Mouse (Mus musculus) adrenal gland, postnatal 4 days (tissue): Measurements from ENCODE around the gene Tinagl1. TPM values are rescaled to one million over a fixed set of nuclear protein-coding genes. Genes with fewer than 3 reads are reported as not detected.

Experiments
- DNase-seq, 2 experiments: peaks; one replicate each; pipeline ENCODE4 v3.0.0; 2021 to 2022; ENCODE audit warnings: low spot score in 2 of 2, mixed read lengths in 2 of 2
- long read RNA-seq, 2 experiments: library from polyadenylated mRNA; stranded (forward); transcript quantifications; one replicate each; pipeline ENCODE4 v2.0.0; 2021
- total RNA-seq, 2 experiments: library from RNA; stranded (reverse); gene quantifications; 2 replicates each; pipeline ENCODE4 v1.2.3; 2021

The Tinagl1 gene
- 10 to 100 TPM; 70.0 to 74.0 TPM for total RNA-seq
- long read RNA-seq, experiment 1, transcript Tinagl1-203 (12 exons, 1,952 nt): major isoform, 70 of 118 reads
- long read RNA-seq, experiment 1, partial matches to known transcripts: 24 of 118 reads
- long read RNA-seq, experiment 1, other reads (novel, unspliced or antisense): 22 of 118 reads
- long read RNA-seq, experiment 2, transcript Tinagl1-203 (12 exons, 1,952 nt): major isoform, 131 of 192 reads
- long read RNA-seq, experiment 2, partial matches to known transcripts: 36 of 192 reads
- long read RNA-seq, experiment 2, other reads (novel, unspliced or antisense): 22 of 192 reads

DNA sequence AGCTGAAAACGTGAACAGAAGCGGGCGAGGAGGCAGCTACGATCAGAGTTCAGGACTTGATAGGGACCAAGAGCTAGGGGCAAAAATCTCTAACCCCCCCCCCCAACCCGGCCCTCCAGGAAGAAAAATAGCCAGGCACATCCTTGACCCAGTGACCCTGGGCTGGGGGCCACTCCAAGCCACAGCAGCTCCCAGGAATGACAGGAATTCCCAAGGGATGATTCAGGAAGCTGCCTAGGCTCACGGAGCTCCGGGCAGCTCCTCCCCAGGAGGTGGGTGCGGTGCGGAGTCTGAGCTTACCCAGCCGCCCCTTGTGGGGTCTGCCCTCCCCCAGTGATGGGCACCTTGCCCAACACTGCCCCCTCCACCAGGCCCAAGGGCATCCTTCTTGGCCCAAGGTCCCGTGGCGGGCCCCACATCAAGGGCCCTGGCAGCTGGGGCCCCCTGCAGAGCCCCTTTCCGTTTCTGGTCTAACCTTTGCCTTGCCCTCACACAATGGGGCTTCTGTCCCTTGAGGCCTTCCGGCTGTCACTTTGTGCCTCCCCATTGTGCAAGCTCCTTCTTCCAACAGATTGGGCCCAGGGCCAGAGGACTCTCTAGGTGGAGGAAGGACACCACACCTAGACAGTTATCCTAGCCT lies at the start of gene Tinagl1:
TSS of gene Tinagl1 (minus strand) at position 51 of the 640 bp plus-strand sequence.
- DNase-seq: no peak

DNA sequence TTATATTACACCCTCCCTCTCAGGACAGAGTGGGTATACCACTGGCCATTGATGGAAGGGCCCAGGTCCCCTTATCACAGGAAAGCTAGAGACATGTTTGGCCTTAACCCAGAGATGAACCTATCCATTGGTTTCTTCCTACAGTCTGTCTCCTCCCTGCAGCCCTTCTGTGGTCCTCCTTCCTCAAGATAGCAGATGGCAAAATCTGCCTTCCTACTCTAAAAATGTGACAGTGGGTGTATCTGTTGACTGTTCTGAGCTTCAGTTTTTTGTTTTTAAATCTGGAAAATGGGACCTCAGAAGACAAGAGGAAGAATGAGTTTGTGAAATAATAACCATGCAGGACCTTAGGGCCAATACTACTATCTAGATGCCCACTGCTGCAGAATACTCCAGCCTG lies 49.1 kb upstream of the Tinagl1 start:
- no peak for DNase-seq

DNA sequence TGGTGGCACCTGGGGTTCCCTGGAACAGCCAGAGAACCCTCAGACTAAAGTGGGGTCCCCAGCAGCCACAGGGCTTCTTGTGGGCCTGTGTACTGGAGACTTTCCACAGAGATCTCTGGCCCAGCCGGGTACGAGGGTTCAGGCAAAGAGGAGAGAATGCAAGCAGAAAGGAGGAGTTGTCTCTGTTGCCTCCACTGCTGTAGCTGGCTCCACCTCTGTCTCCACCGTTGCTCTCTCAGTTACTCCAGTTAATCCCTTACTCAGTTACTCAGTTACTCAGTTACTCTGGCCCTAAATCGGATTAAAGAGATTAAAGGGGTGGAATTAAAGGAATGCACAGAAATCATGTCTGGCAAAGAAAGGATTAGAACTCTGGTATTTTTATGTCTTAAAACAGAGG lies 47.3 kb upstream of the Tinagl1 start, which contains the start of gene Gm853:
TSS of gene Gm853 (minus strand) at position 223 of the 400 bp plus-strand sequence.
- DNase-seq: no peak

DNA sequence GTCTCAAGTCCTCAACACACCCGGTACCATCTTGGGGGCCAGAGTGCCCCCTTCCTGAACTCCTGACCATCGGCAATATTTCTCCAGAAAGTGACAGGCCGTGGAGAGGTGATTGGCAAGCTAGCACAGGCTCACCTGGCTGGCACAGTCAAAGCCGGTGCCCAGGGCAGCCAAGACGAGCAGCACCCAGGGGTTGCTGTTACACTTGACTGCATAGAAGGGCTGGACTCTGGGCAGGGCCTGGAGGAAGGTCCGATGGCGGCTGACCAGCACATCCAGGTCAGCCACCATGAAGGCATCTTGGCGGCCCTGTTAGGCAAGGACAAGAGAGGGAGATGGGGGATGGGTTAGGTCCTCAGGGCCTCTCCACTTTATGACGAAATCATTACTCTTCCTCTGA lies 45.3 kb upstream of the Tinagl1 start:
- DNase-seq: no peak

DNA sequence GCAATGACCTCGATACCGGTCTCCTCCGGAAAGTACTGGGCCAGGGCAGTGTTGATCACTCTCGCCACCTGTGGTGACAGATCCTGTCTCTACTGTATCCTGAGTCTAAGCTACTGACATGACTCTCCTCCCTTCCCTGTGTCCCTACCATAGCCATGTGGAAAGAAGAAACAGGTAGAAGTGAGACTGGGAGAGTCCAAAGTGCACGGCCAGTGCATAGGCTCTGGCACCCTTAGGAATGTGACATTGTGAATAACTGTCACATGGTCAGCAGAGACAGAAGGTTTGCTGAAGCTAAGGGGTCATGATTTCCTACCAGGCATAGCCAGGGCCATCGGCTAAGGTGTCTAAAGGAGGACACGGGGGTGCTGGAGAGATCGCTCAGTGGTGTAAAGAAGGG lies 40.5 kb upstream of the Tinagl1 start:
- DNase-seq: no peak

DNA sequence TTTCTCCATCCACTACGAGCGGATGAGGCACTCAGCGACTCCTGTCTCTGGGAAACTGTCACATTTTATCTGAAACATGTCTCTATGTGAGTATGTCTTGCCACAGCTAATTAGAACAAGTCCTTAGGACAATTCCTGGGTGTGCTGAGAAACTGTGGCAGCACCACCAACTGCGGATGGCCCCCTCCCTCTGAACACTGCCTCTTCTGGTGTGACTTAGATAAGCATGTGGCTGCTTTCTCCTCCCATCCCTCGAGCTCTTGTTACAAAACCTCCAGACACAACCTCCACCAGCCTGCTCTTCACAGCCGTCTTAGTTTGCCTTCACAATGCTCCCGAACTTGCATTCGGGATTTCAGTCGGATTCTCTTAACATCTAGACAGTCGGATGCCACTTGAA lies 38.9 kb upstream of the Tinagl1 start:
- no peak for DNase-seq

DNA sequence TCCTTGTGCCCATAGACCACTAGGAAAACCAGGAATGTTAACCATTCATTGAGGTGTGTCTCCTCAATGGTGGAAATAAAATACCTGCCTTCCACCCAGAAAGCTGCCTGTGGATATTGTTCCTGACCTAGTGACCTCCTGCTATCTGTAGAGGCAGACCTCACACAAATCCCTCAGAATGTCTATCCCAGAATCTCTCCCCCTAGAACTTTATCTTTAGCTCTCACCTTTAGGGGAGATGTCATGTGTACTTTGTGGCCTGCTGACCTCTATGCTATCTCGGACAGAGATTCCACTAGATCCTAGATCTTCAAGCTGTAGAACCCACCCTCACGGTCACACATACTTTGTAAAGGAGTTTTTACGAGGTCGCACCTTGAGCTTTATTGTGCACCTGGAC lies 38.3 kb upstream of the Tinagl1 start:
- no peak for DNase-seq

DNA sequence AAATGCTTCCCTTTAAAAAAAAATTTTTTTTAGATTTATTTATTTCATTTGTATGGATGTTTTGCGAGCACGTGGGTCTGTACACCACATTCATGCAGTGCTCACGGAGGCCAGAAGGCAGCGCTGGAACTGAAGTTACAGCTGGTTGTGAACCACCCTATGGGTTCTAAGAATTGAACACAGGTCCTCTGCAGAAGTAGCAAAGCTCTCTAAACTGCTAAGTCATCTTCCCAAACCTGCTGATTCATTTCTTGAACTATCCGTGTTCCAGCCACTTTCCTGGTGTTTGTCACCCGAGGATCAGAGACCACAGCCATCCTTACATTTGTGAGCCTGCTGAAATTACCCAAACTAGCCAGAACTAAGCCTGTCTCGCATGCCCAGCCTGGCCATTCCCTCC lies 37.5 kb upstream of the Tinagl1 start:
- no peak for DNase-seq

DNA sequence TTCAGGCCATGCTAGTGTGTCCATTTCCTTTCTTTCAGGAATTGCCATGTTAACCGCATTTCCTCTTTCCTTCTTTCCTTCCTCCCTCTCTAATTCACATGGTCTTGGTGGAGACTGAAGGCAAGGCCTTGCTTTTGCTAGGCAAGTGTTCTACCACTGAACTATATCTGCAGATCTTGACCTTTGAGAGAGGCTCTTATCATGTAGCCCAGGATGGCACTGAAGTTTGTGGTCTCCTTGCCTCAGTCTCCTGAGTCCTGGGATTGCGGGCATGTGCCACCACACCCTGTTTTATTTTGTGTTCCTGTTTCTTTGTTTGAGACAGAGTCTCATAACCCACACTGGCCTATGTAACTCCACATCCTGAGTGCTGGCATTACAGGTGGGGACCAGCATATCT lies 36.9 kb upstream of the Tinagl1 start:
- DNase-seq: no peak

DNA sequence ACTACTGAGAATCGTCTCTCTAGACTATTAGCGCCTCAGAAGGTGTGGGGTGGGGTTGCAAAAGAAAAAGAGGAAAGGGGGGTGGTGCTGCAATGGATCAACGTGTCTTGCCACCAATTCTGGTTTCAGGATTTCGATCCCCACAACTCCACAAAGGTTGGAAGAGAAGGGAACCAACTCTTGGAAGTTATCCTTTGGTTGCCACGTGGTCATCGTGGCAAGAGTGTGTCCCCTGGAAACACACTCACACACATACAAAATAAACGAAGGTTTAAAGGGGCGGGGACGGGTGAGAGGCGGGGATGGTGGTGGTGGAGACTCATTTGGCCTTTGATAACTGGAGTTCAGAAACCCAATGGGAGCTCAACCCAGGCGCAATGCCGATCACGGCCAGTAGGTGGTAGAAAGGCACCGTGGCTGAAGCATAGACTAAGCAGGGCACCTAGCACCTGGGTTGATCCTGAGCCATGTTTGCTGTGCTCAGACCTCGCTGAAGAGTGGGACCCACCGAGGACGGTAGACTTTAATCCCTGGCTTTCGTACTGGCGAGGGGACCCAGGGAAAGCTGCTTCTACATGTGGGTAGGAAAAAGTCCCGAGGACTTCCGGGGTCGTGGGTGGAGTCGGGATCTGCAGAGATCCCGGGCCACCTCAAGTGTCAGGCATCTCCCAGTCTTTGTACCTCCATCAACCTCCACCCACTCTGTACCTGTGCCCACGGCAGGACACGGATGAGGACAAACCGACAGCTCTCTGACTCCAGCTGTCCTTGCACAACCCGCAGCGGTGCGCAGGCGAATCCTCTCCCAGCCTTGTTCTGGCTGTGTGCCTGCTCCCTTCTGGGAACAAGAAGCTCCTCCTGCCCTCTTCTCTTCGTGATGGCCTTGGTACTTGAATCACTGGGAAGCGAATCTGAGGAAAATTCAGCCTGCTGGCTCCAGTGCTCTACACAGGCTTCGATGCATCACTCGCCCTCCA lies 24.1 kb upstream of the Tinagl1 start:
- DNase-seq: peak; percentile 80 to 85

DNA sequence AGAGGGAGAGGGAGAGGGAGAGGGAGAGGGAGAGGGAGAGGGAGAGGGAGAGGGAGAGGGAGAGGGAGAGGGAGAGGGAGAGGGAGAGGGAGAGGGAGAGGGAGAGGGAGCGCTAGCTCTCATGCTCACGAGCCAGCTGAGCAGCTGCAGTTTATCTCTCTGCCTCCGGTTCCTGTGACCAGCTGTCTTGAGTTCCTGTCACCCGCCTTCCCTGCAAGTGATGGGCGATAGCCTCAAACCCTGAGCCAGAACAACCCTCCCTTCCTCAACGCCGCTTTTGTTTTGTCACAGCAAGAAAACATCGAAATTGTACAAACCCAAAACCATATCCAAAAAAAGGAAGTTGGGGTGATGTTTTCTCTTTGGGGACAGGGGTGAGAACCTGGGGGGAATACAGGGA lies 21.6 kb upstream of the Tinagl1 start:
- no peak for DNase-seq

DNA sequence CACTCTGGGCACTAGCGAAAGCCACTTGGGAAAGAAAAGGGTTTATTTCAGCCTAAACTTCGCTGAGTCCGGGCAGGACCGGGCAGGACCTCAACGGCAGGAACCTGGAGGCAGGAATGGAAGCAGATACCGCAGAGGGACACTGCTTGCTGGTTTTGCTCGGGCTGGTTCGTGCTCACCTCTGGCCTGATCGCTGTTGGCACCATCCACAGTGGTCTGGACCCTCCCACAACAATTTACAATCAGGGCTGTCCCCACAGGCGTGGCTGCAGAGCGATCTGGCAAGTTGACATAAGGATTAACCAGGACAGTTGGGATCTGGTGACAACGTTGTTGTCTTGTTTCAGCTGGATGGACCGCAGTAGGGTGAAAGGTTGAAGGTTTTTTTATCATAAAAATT lies 21.0 kb upstream of the Tinagl1 start:
- no peak for DNase-seq

DNA sequence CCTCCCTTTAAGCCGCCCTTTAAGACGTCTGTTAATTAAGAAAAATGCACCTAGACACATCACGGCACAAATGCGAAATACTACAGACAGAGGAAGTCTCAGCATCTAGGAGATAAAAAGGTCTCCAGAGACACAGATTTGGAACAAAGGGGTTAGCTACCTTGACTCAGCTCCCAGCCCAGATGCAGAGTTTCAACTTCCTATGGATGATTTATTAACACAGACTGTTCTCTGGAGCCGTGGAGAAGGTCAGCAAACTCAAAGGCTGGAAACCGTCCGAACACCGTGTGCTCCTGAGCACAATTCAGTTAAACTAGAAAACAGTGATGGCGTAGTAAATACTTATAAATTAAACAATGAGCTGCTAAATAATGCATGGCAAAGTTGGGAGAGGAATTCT lies 17.3 kb upstream of the Tinagl1 start:
- no peak for DNase-seq

DNA sequence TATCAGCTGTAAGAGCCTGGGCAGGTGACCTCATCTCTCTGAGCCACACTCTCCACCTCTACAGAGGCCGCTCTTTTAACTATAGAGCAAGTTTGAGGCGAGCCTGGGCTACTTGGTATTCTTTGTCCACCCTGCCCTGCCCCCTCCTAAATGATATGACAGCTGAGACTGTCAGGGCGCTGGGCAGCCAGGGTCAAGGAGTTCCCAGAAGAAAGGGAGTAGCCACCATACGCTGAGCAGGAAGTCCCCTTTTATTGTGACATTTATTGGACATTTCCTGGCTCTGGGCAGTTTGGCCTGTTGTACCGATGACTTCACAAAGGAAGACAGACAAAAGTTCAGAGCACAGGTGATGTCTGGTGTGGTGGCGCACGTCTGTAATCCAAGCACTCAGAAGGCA lies 14.7 kb upstream of the Tinagl1 start:
- DNase-seq: no peak

DNA sequence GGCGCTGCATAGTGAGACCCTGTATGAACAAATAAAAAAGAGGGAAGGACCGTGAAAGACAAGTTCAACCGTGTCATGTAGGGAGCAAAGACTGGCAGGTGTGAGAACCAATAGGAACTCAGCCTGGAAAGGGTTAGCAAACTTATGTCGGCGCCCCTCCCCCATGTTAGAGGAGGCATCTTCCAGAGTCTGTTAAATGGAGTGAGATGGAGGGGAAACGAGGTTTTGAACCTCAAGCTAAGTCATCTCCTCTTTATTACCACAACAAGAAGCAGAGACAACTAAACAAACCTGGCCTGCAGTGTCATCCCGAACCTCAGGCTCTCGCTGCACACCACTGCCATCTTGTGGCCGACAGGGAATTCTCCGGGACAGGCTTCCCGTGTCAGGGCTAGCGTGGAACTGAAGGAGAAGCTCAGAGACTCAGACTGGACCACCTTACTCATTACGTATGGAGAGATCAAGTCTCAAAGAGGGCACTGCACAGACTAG lies 13.9 kb upstream of the Tinagl1 start:
- DNase-seq: peak; percentile 61 to 75

DNA sequence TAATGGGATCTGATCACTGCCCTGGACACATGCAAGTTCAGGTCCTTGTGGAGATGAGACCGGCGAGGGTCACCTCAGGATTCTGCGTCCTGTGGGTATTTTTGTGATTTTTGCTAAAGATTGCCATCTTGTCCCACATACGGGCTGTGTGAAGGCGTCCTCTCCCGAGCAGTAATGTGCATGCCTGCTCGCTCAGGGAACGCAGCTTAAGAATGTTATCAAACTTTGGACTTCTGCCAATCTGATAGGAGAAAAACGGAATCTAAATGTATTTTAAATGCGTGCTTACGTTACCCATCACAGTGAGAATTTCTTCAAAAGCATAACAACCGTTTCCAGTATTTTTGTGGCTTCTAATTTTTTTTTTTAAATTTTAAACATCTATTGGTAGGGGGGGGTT lies 12.0 kb upstream of the Tinagl1 start:
- DNase-seq: no peak

DNA sequence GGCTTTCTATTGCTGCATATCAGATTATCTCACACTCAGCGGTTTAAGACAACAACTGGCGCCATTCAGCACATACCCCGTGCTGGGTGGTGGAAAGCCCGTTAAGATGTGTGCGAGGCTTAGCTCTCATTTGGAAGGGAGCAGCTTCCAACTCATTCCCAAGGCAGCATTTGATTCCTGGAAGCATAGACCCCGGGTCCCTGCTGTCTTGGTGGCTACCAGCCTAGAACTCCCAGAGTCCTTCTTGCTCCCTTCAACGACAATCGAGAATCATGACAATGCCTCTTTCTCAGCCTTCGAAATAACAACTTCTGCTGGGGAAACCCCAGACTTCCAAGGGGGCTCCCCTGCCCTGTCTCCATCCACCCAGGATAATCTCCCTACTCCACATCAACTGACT lies 11.5 kb upstream of the Tinagl1 start:
- DNase-seq: no peak

DNA sequence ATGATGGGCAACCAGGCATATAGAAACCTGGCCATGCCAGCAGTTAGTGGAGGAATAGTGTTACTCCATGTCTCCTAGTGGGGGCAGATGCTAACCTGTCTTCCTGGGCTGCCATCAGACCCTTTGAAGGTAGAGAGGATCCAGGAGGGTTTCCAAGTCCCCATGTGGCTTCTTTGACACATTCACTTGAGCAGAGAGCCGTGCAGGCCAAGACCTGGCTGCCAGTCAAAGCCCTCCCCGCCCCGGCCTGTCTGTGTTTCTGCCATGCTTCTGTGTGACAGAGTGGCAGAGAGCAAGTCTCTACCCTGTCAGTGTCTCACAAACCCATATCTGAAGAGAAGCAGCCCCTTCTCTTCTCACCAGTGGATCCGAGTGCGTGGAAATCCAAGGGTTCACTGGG lies 9.0 kb upstream of the Tinagl1 start:
- no peak for DNase-seq

DNA sequence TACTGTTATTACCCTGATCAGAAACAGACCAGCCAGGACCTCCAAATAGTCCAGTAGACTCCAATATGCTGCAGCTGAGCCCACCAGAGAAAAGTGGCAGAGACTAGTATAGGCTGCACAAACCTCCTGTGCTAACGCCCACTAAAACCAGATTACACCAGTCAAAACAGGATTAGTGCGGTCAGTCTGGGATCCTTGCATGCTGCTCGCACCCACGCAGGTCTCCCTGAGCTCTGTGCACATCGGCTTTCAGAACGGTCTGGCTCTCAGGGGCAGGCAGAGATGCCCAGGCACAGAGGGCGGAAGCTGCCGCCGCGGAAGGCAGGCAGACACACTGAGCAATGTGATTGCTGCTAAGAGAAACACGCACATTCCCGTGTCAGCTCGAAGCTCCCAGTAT lies 8.1 kb upstream of the Tinagl1 start:
- no peak for DNase-seq

DNA sequence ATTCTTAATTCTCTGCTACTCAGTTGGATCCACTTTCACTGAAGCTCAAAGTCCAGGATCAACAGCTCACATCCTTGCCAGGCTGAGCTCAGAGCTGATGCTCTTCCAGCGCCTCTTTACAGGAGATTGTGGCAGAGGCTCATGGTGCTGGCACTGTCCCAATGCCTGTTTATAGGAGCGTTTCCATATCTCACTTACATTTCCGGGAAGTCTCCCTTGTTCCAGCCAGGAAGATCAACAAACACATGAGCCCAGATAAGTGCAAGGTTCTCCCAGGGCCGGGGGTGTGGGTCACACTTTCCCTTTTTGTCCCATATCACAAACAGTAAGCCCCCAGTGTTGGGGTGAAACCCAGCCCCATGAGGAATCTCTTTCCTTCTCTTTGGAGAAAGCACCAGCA lies 7.0 kb upstream of the Tinagl1 start:
- DNase-seq: no peak

DNA sequence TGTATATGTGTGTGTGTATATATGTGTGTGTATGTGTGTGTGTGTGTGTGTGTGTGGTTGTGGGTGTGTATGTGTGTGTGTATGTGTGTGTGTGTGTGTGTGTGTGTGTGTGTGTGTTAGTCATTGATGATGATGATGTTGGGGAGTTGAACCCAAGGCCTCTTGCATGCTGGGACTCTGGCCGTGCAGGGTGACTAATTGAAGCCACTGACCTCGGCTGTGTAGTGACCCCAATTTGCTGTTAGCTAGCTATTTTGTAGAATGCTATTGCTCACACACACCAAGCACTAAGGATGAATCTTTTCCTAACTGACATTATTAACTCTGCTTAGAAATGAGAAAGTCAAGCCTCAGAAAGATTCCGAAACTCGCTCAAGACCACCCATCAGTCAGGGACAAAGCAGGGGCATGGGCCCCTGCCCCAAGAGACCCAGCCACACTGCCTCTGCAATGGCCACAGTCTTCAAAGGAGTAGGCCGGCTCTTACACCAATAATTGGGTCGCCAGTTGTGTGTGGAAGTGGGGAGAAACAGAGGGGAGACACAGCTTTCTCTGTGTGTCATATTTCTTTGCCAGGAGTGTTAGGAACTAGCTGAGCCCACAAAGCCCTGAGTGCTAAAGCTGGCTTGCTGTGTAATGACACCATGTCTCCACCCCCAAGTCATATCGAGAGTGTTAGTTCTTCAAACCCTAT lies 6.1 kb upstream of the Tinagl1 start:
- DNase-seq: no peak
